Mouse (Mus musculus): Measurements from ENCODE around the gene Bin2.

DNA sequence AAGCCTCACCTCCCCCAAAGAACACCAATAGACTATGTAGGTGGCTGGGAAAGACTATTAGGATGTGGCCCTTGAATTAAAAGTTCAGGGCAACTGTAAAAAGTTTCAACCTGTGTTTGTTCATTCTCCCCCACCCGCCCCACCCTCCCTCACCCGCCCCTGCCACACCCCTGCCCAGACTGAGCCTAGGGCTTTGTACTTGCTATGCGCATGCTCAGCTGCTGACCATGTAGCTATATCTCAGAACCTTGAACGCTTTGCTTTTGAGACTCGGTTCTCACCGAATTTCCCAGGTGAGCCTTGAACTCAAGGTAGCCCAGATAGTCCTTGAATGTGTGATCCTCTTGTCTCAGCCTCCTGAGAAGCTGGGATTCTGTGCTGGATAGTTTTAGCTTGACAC lies 32.5 kb upstream of the Bin2 start:
- TF ChIP-seq EP300 (IDR thresholded peaks at IDR 0.05; ENCODE audit: insufficient read depth, low read depth, low read length) (no peak), POLR2A (IDR thresholded peaks at IDR 0.05; ENCODE audit: insufficient read depth, low read depth, low read length) (no peak)

Measured in heart, adult 2 months (tissue).